Mouse (Mus musculus) spleen, postnatal 10 days (tissue): ENCODE data around the gene Bloc1s5.
"Not testable (repeated sequence)": the region's sequence is repeated elsewhere in the genome, so short reads cannot be mapped to it uniquely, and the experiment has no call there.

ENCODE experiments used
- DNase-seq, 2 experiments: peaks; one replicate each; pipeline ENCODE4 v3.0.0; 2021 to 2022; ENCODE audit warnings: low spot score in 2 of 2

Gene Bloc1s5

GRCm38 (mm10) chr13:38618001-38618630 lies 16.8 kb downstream of the Bloc1s5 start:
- DNase-seq: not testable (repeated sequence)

- DNase-seq: no peak
Observed at GRCm38 (mm10) chr13:38616887-38617286, 18.0 kb downstream of the Bloc1s5 start.

- DNase-seq: no peak
Observed at GRCm38 (mm10) chr13:38615656-38616055, 19.3 kb downstream of the Bloc1s5 start.

- no peak for DNase-seq
Observed at GRCm38 (mm10) chr13:38614298-38614697, 20.6 kb downstream of the Bloc1s5 start.

GRCm38 (mm10) chr13:38613583-38613982 lies 21.3 kb downstream of the Bloc1s5 start:
- no peak for DNase-seq

- no peak for DNase-seq
Observed at GRCm38 (mm10) chr13:38612608-38613007, 22.3 kb downstream of the Bloc1s5 start.

GRCm38 (mm10) chr13:38612179-38612578 lies 22.7 kb downstream of the Bloc1s5 start:
- DNase-seq: no peak

GRCm38 (mm10) chr13:38610336-38610735 lies 24.6 kb downstream of the Bloc1s5 start:
- DNase-seq: no peak

GRCm38 (mm10) chr13:38607130-38607529 lies 27.8 kb downstream of the Bloc1s5 start:
- DNase-seq: no peak

- DNase-seq: no peak
Observed at GRCm38 (mm10) chr13:38605353-38605752, 29.6 kb downstream of the Bloc1s5 start.

- no peak for DNase-seq
Observed at GRCm38 (mm10) chr13:38602966-38603365, 31.9 kb downstream of the Bloc1s5 start.

GRCm38 (mm10) chr13:38602243-38602832 lies 32.6 kb downstream of the Bloc1s5 start:
- DNase-seq: no peak

GRCm38 (mm10) chr13:38600811-38601210 lies 34.1 kb downstream of the Bloc1s5 start:
- DNase-seq: no peak

- DNase-seq: no peak
Observed at GRCm38 (mm10) chr13:38597076-38597475, 37.8 kb downstream of the Bloc1s5 start.

GRCm38 (mm10) chr13:38596461-38596860 lies 38.4 kb downstream of the Bloc1s5 start:
- DNase-seq: no peak

GRCm38 (mm10) chr13:38593114-38593513 lies 41.8 kb downstream of the Bloc1s5 start:
- DNase-seq: no peak

GRCm38 (mm10) chr13:38587350-38587749 lies 47.6 kb downstream of the Bloc1s5 start:
- DNase-seq: no peak

- DNase-seq: no peak
Observed at GRCm38 (mm10) chr13:38586451-38586850, 48.5 kb downstream of the Bloc1s5 start.

GRCm38 (mm10) chr13:38582768-38583167 lies 52.1 kb downstream of the Bloc1s5 start:
- DNase-seq: no peak

- peak; percentile 22 to 63 for DNase-seq
Observed at GRCm38 (mm10) chr13:38580601-38581457, 54.1 kb downstream of the Bloc1s5 start.

GRCm38 (mm10) chr13:38579971-38580600 lies 54.8 kb downstream of the Bloc1s5 start:
- peak in 1 of 2 experiments; percentile 18 for DNase-seq

- no peak for DNase-seq
Observed at GRCm38 (mm10) chr13:38574668-38575067, 60.2 kb downstream of the Bloc1s5 start.
